7 mouse cellular contexts compared by ENCODE assay signal in genomic region chr3:79193001-79193400, GRCm38 (mm10).
DNase-seq lines count a peak whose midpoint lies in the region; ATAC-seq and TF ChIP-seq lines count a peak whose summit lies in the region.

No protein-coding gene starts in this region.

- no peaks in the 10 kb centered on the region for H3K27me3 ChIP-seq in limb, embryonic 13.5 days
- no peaks in the 10 kb centered on the region for H3K27me3 ChIP-seq in limb, embryonic 10.5 days (ENCODE audit: low read depth, poor library complexity, severe bottlenecking)
- H3K27me3 ChIP-seq in cerebellum, adult 2 months (ENCODE audit: control insufficient read depth, insufficient read depth, low read length) = no peaks in the 10 kb centered on the region
- H3K27me3 ChIP-seq in heart, embryonic 10.5 days (ENCODE audit: insufficient read depth, poor library complexity, severe bottlenecking) = no peaks in the 10 kb centered on the region

- peak overlapping the region; percentile 39; the same call in 1 of the 2 replicates for H3K27ac ChIP-seq in limb, embryonic 13.5 days
- H3K27ac ChIP-seq in limb, embryonic 10.5 days = no peak overlapping the region
- H3K27ac ChIP-seq in cerebellum, adult 2 months (ENCODE audit: insufficient read depth, low read length) = peak overlapping the region; percentile 70
- peak overlapping the region; percentile 32; the same call in 1 of the 2 replicates for H3K27ac ChIP-seq in heart, embryonic 10.5 days

- no peak overlapping the region for H3K9ac ChIP-seq in limb, embryonic 13.5 days

- no peak for DNase-seq in limb, embryonic 10.5 days (ENCODE audit: low spot score)
- peak; percentile 70 to 87 for DNase-seq in cerebellum, adult 2 months
- no peak for DNase-seq in heart, embryonic 10.5 days (ENCODE audit: low spot score)
- peak; percentile 60 for DNase-seq in lung, postnatal 36 days
- DNase-seq in urinary bladder, postnatal 25 days (ENCODE audit: low spot score) = no peak
- no peak for DNase-seq in spleen, postnatal 36 days (ENCODE audit: low spot score in 2 of 2)

- 67% methylated on average over 4 of the region's 4 CpGs for WGBS in limb, embryonic 13.5 days
- 86% methylated on average over 4 of the region's 4 CpGs for WGBS in limb, embryonic 10.5 days
- 2% methylated on average over 4 of the region's 4 CpGs for WGBS in cerebellum, adult 2 months
- WGBS in heart, embryonic 10.5 days = 34% methylated on average over 4 of the region's 4 CpGs

- no peak overlapping the region for H3K4me3 ChIP-seq in limb, embryonic 13.5 days
- H3K4me3 ChIP-seq in limb, embryonic 10.5 days = no peak overlapping the region
- no peak overlapping the region for H3K4me3 ChIP-seq in cerebellum, adult 2 months (replicated peaks; ENCODE audit: insufficient read depth, low read depth, low read length)
- no peak overlapping the region for H3K4me3 ChIP-seq in heart, embryonic 10.5 days

- H3K36me3 ChIP-seq in limb, embryonic 13.5 days = peaks cover 4% of the 10 kb centered on the region; the same call in 1 of the 2 replicates
- no peaks in the 10 kb centered on the region for H3K36me3 ChIP-seq in limb, embryonic 10.5 days
- H3K36me3 ChIP-seq in heart, embryonic 10.5 days = no peaks in the 10 kb centered on the region

- TF ChIP-seq CTCF in cerebellum, adult 2 months (IDR thresholded peaks at IDR 0.05; ENCODE audit: borderline replicate concordance, insufficient read depth, low read depth, low read length) = no peak

- 0 out of 2 replicates have a peak, but pooled peaks have one; percentile 16 for TF ChIP-seq POLR2A in cerebellum, adult 2 months (IDR thresholded peaks at IDR 0.05; ENCODE audit: borderline replicate concordance, insufficient read depth, low read length)

- no peak overlapping the region for H3K4me2 ChIP-seq in limb, embryonic 13.5 days (replicated peaks)

- H3K4me1 ChIP-seq in limb, embryonic 13.5 days = peaks cover 32% of the 10 kb centered on the region
- H3K4me1 ChIP-seq in limb, embryonic 10.5 days = no peaks in the 10 kb centered on the region
- H3K4me1 ChIP-seq in cerebellum, adult 2 months (ENCODE audit: control insufficient read depth, insufficient read depth, low read length) = peaks cover 24% of the 10 kb centered on the region
- peaks cover 38% of the 10 kb centered on the region for H3K4me1 ChIP-seq in heart, embryonic 10.5 days

- no peaks in the 10 kb centered on the region for H3K9me3 ChIP-seq in limb, embryonic 13.5 days
- no peaks in the 10 kb centered on the region for H3K9me3 ChIP-seq in limb, embryonic 10.5 days (replicated peaks)
- H3K9me3 ChIP-seq in heart, embryonic 10.5 days = no peaks in the 10 kb centered on the region

- peak; percentile 24; the same call in 1 of the 2 replicates for ATAC-seq in limb, embryonic 13.5 days (ENCODE audit: low FRiP score, low read depth)

Comparison
In these comparisons a context has a peak if more than half of its experiments do, and no peak if none do; other contexts are left out.
1. DNase-seq: peak in cerebellum, adult 2 months (2 of 2) and lung, postnatal 36 days (single experiment); none in limb, embryonic 10.5 days (single experiment), heart, embryonic 10.5 days (single experiment), urinary bladder, postnatal 25 days (single experiment) and spleen, postnatal 36 days (0 of 2).